Mouse (Mus musculus) thymus, adult 2 months (tissue): ENCODE results near the gene Pdgfb. TPM values are rescaled to one million over a fixed set of nuclear protein-coding genes. Genes with fewer than 3 reads are reported as not detected.

Experiments
- DNase-seq: peaks from one replicate; pipeline ENCODE4 v3.0.0; 2021
- H3K27ac ChIP-seq: fragments of 200-500 bp; 2 replicates; pipeline ENCODE4 v1.5.1; 2012; ENCODE audit warnings: low read length, control low read depth; ENCODE audit not compliant: control insufficient read depth, insufficient read depth
- H3K27me3 ChIP-seq: fragments of 200-500 bp; 2 replicates; pipeline ENCODE4 v1.6.1; 2012; ENCODE audit warnings: mild to moderate bottlenecking, low read length, moderate library complexity, mixed read lengths; ENCODE audit not compliant: control insufficient read depth, insufficient read depth
- H3K36me3 ChIP-seq: fragments of 200-500 bp; 2 replicates; pipeline ENCODE4 v1.6.1; 2012; ENCODE audit warnings: mild to moderate bottlenecking, low read length, moderate library complexity; ENCODE audit not compliant: control insufficient read depth, insufficient read depth
- H3K4me1 ChIP-seq: fragments of 200-500 bp; replicated peaks from 2 replicates; pipeline ENCODE4 v1.6.1; 2012; ENCODE audit warnings: low read length; ENCODE audit not compliant: control insufficient read depth, insufficient read depth
- H3K4me3 ChIP-seq: fragments of 200-500 bp; 2 replicates; pipeline ENCODE4 v1.5.1; 2012; ENCODE audit warnings: mild to moderate bottlenecking, low read length, control low read depth, moderate library complexity; ENCODE audit not compliant: control insufficient read depth, insufficient read depth
- CTCF ChIP-seq: fragments of 200-500 bp; IDR thresholded peaks from 2 replicates; pipeline ENCODE4 v1.5.1; 2012; ENCODE audit warnings: mild to moderate bottlenecking, control low read depth, low read length, moderate library complexity, borderline replicate concordance; ENCODE audit not compliant: control insufficient read depth, poor library complexity, insufficient read depth; ENCODE audit errors: extremely low read depth
- POLR2A ChIP-seq: fragments of 200-500 bp; IDR thresholded peaks from 2 replicates; pipeline ENCODE4 v1.6.1; 2012; ENCODE audit warnings: mild to moderate bottlenecking, low read length, control low read depth, moderate library complexity; ENCODE audit not compliant: control insufficient read depth, poor library complexity, insufficient read depth; ENCODE audit errors: extremely low read depth
- WGBS: fragments of 180-500 bp; shearing (Covaris S2); methylation state at CpG from one replicate; pipeline ENCODE4 v1.1.7; 2018; 5-methylcytosine and 5-hydroxymethylcytosine counted together
- polyA plus RNA-seq: library from polyadenylated mRNA; depleted of rRNA; stranded (reverse); fragments of >200 nt; gene quantifications from 2 replicates; pipeline ENCODE4 v1.2.3, GENCODE M21; 2012

Gene Pdgfb
- polyA plus RNA-seq, 1 experiment: 11.6 TPM

DNA sequence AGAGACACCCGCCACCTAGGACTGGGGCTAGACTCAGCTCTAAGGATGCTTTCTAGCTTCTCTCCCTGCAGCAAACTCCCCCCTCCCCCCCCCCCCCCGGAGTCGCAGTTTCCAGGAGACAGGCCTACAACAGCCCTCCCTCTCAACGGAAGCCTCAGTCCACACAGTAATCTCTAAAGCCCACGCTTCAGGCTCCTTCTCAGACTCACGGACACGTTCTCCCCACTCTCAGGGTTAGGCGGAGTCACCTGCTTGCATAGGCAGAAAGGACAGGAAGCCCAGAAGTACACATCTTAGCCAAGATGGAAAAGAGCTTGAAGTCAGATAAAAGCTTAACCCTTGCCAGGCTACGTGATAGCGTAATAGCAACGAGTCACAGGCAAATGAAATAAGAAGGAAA lies 29.3 kb downstream of the Pdgfb start:
- H3K4me1 ChIP-seq: 0 out of 2 replicates have a peak, but pooled peaks cover 5% of the 10 kb centered on the region
- H3K4me3 ChIP-seq: no peak overlapping the region
- H3K36me3 ChIP-seq: no peaks in the 10 kb centered on the region
- no peak for TF ChIP-seq CTCF
- no peak for TF ChIP-seq POLR2A
- no peak overlapping the region for H3K27ac ChIP-seq
- no peak for DNase-seq
- no peaks in the 10 kb centered on the region for H3K27me3 ChIP-seq
- 45% methylated on average over 11 of the region's 11 CpGs for WGBS

DNA sequence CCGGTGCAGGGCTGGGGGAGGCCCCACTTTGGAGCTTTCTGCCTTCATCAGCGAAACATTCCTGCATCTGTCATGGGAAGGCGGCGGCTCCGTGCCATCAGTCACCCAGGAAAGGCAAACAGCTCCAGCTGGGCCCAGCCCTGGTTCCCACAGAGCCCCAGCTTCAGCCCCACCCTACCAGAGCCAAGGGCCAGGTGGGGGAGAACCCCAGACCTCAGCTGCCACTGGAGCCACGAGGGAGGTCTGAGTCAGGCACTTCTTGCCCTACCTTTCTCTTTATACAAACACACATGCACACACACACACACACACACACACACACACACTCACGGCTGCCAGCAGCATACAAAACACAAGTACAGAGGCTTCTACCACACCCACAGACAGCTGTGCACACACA lies 30.6 kb downstream of the Pdgfb start:
- no peak overlapping the region for H3K27ac ChIP-seq
- TF ChIP-seq POLR2A (no peak), CTCF (no peak)
- WGBS: 73% methylated on average over 7 of the region's 7 CpGs
- no peaks in the 10 kb centered on the region for H3K27me3 ChIP-seq
- H3K36me3 ChIP-seq: no peaks in the 10 kb centered on the region
- 0 out of 2 replicates have a peak, but pooled peaks cover 5% of the 10 kb centered on the region for H3K4me1 ChIP-seq
- H3K4me3 ChIP-seq: no peak overlapping the region
- DNase-seq: no peak

DNA sequence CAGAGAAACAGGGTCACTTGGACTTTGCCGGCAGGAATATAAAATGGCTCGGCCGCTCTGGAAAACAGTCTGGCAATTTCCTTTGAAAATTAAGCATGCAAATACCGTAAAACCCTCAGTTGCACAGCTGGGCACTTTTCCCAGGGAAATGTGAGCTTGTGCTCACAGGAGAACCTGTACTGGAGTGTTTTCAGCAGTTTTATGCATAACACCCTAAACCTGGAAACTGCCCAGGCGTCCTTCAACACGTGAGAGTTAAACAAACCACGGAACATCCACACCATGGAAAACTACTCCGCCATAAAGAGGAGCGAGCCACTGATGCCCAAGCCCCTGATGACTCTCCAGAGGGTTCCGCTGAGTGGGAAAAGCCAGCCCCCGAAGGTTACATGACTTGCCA lies 34.1 kb downstream of the Pdgfb start:
- Histone ChIP-seq H3K4me1 (0 out of 2 replicates have a peak, but pooled peaks cover 5% of the 10 kb centered on the region), H3K4me3 (no peak overlapping the region), H3K36me3 (no peaks in the 10 kb centered on the region), H3K27ac (no peak overlapping the region), H3K27me3 (no peaks in the 10 kb centered on the region)
- 91% methylated on average over 11 of the region's 11 CpGs for WGBS
- DNase-seq: no peak
- no peak for TF ChIP-seq POLR2A
- TF ChIP-seq CTCF: no peak

GRCm38 (mm10) chr15:79972186-79972585 lies 42.6 kb downstream of the Pdgfb start:
- Histone ChIP-seq H3K27ac (no peak overlapping the region), H3K27me3 (no peaks in the 10 kb centered on the region), H3K4me1 (no peaks in the 10 kb centered on the region), H3K36me3 (no peaks in the 10 kb centered on the region), H3K4me3 (no peak overlapping the region)
- TF ChIP-seq POLR2A: no peak
- no peak for TF ChIP-seq CTCF
- 98% methylated on average over 11 of the region's 11 CpGs for WGBS
- no peak for DNase-seq

- 99% methylated on average over 11 of the region's 11 CpGs for WGBS
- no peak within 1 kb of the TSS for H3K4me3 ChIP-seq
- no peaks in the 10 kb centered on the region for H3K27me3 ChIP-seq
- TF ChIP-seq POLR2A (no peak), CTCF (no peak)
- no peaks in the 10 kb centered on the region for H3K4me1 ChIP-seq
- DNase-seq: no peak
- no peaks in the 10 kb centered on the region for H3K36me3 ChIP-seq
- no peak within 1 kb of the TSS for H3K27ac ChIP-seq
Measured at GRCm38 (mm10) chr15:79970940-79971339, 43.8 kb downstream of the Pdgfb start, which contains the start of gene Cbx7. Gene Cbx7, minus strand, starts transcription at chr15:79971119.

GRCm38 (mm10) chr15:79970491-79970890 lies 44.3 kb downstream of the Pdgfb start:
- Histone ChIP-seq H3K27ac (no peak overlapping the region), H3K4me1 (no peaks in the 10 kb centered on the region), H3K27me3 (no peaks in the 10 kb centered on the region), H3K36me3 (no peaks in the 10 kb centered on the region), H3K4me3 (no peak overlapping the region)
- 98% methylated on average over 18 of the region's 18 CpGs for WGBS
- TF ChIP-seq POLR2A (no peak), CTCF (no peak)
- no peak for DNase-seq

DNA sequence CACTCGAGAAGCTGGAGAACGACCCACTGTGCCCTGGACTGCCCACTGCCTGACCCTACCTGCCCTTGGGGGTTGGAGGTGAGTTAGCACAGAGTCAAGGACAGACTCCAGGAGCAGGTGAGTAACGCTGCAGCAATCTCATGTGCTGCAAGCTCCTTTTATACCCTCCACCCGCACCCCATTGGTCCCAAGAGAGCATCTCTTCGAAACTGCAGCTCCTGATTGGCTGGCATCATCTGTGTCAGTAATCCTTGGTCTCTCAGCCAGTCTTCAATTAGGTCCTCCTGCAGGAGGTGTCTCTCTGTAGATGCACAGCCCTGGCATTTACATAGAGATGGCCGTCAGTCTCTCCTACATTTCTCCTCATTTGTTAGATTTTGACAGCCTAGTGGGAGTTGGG lies 47.4 kb downstream of the Pdgfb start:
- Histone ChIP-seq H3K36me3 (no peaks in the 10 kb centered on the region), H3K27me3 (no peaks in the 10 kb centered on the region), H3K4me3 (no peak overlapping the region), H3K27ac (no peak overlapping the region), H3K4me1 (peaks cover 7% of the 10 kb centered on the region; the same call in 1 of the 2 replicates)
- TF ChIP-seq CTCF (no peak), POLR2A (no peak)
- WGBS: 95% methylated on average over 6 of the region's 6 CpGs
- no peak for DNase-seq
